Mouse (Mus musculus): ENCODE data around the gene Tgif2lx2. TPM values are rescaled to one million over a fixed set of nuclear protein-coding genes. Genes with fewer than 3 reads are reported as not detected.

Gene Tgif2lx2
- not detected for polyA plus RNA-seq (2014; fragmentation: Illumina TruSeq; extraction: RNeasy Lipid Tissue Mini Kit (QIAGEN cat#74804))

DNA sequence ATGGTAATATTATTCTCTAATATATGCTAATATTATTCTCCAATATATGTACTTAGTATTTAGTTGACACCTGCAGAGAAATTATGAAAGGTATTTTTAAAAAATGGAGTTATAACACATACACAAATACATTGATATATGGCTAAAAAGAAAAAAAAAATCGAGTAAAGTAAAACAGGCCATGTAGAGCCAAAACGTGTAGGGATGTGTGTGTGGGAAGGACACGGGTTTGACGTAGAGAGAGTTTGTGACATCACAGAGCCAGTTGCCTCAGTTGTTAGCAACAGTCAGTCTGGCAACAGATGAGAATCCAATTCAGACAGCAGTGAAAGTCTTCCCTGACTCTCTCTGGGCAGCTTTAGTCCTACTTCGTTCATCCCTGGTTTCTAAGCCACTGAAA is at the start of gene Tgif2lx2:
Gene Tgif2lx2, plus strand, starts transcription at position 301 of the 400 bp plus-strand sequence.

Other genes with a start within 250 kb of the Tgif2lx2 start
- gene Tgif2lx1, start 53.5 kb downstream of the Tgif2lx2 start, polyA plus RNA-seq (2014; fragmentation: Illumina TruSeq; extraction: RNeasy Lipid Tissue Mini Kit (QIAGEN cat#74804)), result not detected